Mouse (Mus musculus): Measurements from ENCODE around the gene Mical3. TPM values are rescaled to one million over a fixed set of nuclear protein-coding genes. Genes with fewer than 3 reads are reported as not detected.

The Mical3 gene
- polyA plus RNA-seq, 1 experiment from 2014 or later: 18.7 TPM

- Histone ChIP-seq H3K27me3 (no peaks in the 10 kb centered on the region), H3K9me3 (no peaks in the 10 kb centered on the region), H3K4me3 (no peak overlapping the region), H3K4me1 (0 out of 2 replicates have a peak, but pooled peaks cover 2% of the 10 kb centered on the region), H3K27ac (replicated peaks) (no peak overlapping the region), H3K36me3 (no peaks in the 10 kb centered on the region), H3K4me2 (replicated peaks) (no peak overlapping the region), H3K9ac (replicated peaks) (no peak overlapping the region)
- no peak for ATAC-seq (ENCODE audit: low FRiP score, low read depth)
- 83% methylated on average over 22 of the region's 22 CpGs for WGBS
These were observed 73.4 kb downstream of the Mical3 start for GRCm38 (mm10) chr6:121057181-121057956.

DNA sequence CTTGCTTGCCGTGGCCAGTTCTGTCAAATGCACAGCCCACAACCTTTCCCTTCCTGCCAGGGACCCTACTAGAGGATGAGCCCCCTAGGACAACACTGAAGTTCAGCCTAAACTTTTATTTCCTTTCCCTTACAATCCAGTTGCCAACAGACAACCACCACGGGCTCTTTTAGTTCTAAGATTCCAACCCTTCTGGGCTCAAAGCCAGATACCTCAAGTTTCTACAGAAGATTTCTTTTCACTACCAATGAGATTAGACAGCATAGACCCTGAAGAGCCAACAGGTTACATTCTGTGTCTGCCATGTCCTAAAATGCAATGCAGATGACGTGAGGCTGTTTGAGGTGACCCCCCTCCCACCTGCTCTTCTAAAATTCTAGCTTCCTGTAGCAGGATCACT, 75.3 kb downstream of the Mical3 start:
- Histone ChIP-seq H3K9ac (replicated peaks) (no peak overlapping the region), H3K27me3 (no peaks in the 10 kb centered on the region), H3K27ac (replicated peaks) (no peak overlapping the region), H3K4me1 (no peaks in the 10 kb centered on the region), H3K36me3 (no peaks in the 10 kb centered on the region), H3K9me3 (no peaks in the 10 kb centered on the region), H3K4me3 (no peak overlapping the region), H3K4me2 (replicated peaks) (no peak overlapping the region)
- ATAC-seq (ENCODE audit: low FRiP score, low read depth): no peak
- 72% methylated on average over 3 of the region's 3 CpGs for WGBS

- 89% methylated on average over 9 of the region's 9 CpGs for WGBS
- H3K27ac ChIP-seq (replicated peaks): no peak overlapping the region
- H3K4me3 ChIP-seq: no peak overlapping the region
- H3K4me1 ChIP-seq: no peaks in the 10 kb centered on the region
- no peaks in the 10 kb centered on the region for H3K36me3 ChIP-seq
- no peak overlapping the region for H3K9ac ChIP-seq (replicated peaks)
- no peaks in the 10 kb centered on the region for H3K27me3 ChIP-seq
- no peaks in the 10 kb centered on the region for H3K9me3 ChIP-seq
- no peak overlapping the region for H3K4me2 ChIP-seq (replicated peaks)
- ATAC-seq (ENCODE audit: low FRiP score, low read depth): no peak
These were observed 75.9 kb downstream of the Mical3 start for GRCm38 (mm10) chr6:121054908-121055307.

DNA sequence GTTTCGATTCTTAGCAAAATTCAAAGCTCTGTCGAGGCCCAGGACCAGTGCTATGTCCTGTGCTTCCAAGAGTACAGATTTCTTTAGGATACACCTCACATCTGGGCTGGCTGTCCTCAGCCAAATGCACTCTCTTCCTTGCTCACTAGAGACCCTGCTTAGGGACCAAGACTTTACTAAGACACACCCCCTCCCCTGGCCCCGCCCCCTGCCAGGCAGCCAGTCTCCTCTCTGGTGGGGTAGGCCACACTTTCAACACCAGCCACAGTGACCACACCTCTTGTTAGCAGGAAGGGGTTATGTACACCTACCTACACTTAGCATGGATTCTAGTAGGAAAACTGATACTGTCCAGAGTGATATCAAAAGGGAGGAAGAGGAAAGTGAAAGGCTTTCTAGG, 76.5 kb downstream of the Mical3 start:
- Histone ChIP-seq H3K4me2 (replicated peaks) (no peak overlapping the region), H3K9ac (replicated peaks) (no peak overlapping the region), H3K9me3 (no peaks in the 10 kb centered on the region), H3K27ac (replicated peaks) (no peak overlapping the region), H3K27me3 (no peaks in the 10 kb centered on the region), H3K4me3 (no peak overlapping the region), H3K4me1 (no peaks in the 10 kb centered on the region), H3K36me3 (no peaks in the 10 kb centered on the region)
- ATAC-seq (ENCODE audit: low FRiP score, low read depth): no peak
- 83% methylated on average over 3 of the region's 3 CpGs for WGBS

DNA sequence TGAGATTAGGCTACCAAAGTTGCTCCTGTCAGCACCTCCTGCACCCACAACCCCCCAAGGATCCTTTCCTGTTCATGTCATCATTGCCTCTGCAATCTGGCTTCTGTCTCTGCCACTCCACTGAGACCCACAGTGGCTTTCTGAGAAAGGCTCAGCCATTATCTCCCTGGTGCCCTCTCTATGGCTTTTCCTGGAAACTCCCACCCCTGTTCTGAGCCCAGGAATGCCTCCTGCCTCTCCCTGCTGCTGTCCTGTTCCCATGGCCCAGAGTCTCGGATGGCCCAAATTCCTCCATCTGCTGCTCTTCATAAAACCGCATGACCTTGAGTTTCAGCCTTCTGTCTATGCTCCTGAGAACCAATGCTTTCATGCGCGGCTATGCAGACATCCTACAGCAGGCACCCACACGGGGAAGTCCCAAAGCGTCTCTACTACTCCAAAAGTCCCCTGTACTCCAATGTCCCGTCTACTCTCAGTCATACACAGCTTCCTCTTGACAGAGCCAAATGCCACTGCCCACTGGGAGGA, 77.2 kb downstream of the Mical3 start:
- Histone ChIP-seq H3K9me3 (no peaks in the 10 kb centered on the region), H3K27ac (replicated peaks) (no peak overlapping the region), H3K4me1 (no peaks in the 10 kb centered on the region), H3K36me3 (no peaks in the 10 kb centered on the region), H3K4me2 (replicated peaks) (no peak overlapping the region), H3K4me3 (no peak overlapping the region), H3K9ac (replicated peaks) (no peak overlapping the region), H3K27me3 (no peaks in the 10 kb centered on the region)
- no peak for ATAC-seq (ENCODE audit: low FRiP score, low read depth)
- WGBS: 89% methylated on average over 7 of the region's 7 CpGs

DNA sequence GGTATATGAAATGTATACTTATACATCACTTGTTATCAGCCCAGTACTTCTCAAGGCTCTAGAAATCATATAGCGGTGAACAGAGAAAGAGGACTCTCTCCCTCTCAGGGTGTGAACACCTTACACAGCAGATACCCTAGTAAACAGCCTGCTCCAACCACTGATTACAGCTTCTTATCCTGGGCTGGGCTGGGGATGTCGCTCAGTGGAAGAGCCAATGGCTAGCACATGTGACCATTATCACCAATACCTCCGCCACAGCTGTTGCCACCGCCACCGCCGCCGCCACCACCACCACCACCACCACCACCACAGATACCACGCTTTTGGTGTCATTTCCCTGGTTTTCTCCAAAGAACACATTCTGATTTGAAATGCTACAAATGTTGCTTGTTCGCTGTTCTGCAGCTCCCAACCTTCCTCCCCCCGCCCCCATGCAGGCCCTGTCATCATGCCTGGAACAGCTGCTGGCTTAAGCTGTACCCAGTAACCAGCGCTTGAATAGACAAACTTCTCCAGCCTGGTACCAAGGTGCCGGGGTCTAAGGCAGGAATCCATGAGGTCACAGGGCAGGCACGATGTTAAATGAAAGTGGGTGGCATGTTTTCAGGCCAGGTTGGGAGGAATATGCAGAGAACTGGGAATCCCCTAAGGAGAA, 78.7 kb downstream of the Mical3 start:
- no peak for ATAC-seq (ENCODE audit: low FRiP score, low read depth)
- no peaks in the 10 kb centered on the region for H3K27me3 ChIP-seq
- no peak overlapping the region for H3K27ac ChIP-seq (replicated peaks)
- WGBS: 92% methylated on average over 13 of the region's 13 CpGs
- H3K36me3 ChIP-seq: no peaks in the 10 kb centered on the region
- H3K9ac ChIP-seq (replicated peaks): no peak overlapping the region
- H3K9me3 ChIP-seq: no peaks in the 10 kb centered on the region
- H3K4me1 ChIP-seq: no peaks in the 10 kb centered on the region
- no peak overlapping the region for H3K4me2 ChIP-seq (replicated peaks)
- H3K4me3 ChIP-seq: no peak overlapping the region

- H3K4me3 ChIP-seq: no peak overlapping the region
- no peaks in the 10 kb centered on the region for H3K27me3 ChIP-seq
- H3K27ac ChIP-seq (replicated peaks): no peak overlapping the region
- no peak overlapping the region for H3K9ac ChIP-seq (replicated peaks)
- H3K4me2 ChIP-seq (replicated peaks): no peak overlapping the region
- 83% methylated on average over 8 of the region's 8 CpGs for WGBS
- no peaks in the 10 kb centered on the region for H3K9me3 ChIP-seq
- H3K4me1 ChIP-seq: no peaks in the 10 kb centered on the region
- no peaks in the 10 kb centered on the region for H3K36me3 ChIP-seq
- no peak for ATAC-seq (ENCODE audit: low FRiP score, low read depth)
These were observed 79.4 kb downstream of the Mical3 start for GRCm38 (mm10) chr6:121051411-121051810.

- Histone ChIP-seq H3K4me3 (no peak overlapping the region), H3K27ac (replicated peaks) (no peak overlapping the region), H3K9ac (replicated peaks) (no peak overlapping the region), H3K4me1 (no peaks in the 10 kb centered on the region), H3K9me3 (no peaks in the 10 kb centered on the region), H3K4me2 (replicated peaks) (no peak overlapping the region), H3K27me3 (no peaks in the 10 kb centered on the region), H3K36me3 (no peaks in the 10 kb centered on the region)
- no peak for ATAC-seq (ENCODE audit: low FRiP score, low read depth)
- 86% methylated on average over 8 of the region's 8 CpGs for WGBS
These were observed 82.1 kb downstream of the Mical3 start for GRCm38 (mm10) chr6:121048696-121049095.

- no peak overlapping the region for H3K4me3 ChIP-seq
- H3K36me3 ChIP-seq: peaks cover 13% of the 10 kb centered on the region; the same call in 1 of the 2 replicates
- H3K4me2 ChIP-seq (replicated peaks): no peak overlapping the region
- no peak overlapping the region for H3K27ac ChIP-seq (replicated peaks)
- 83% methylated on average over 20 of the region's 20 CpGs for WGBS
- ATAC-seq (ENCODE audit: low FRiP score, low read depth): no peak
- no peak overlapping the region for H3K9ac ChIP-seq (replicated peaks)
- no peaks in the 10 kb centered on the region for H3K9me3 ChIP-seq
- no peaks in the 10 kb centered on the region for H3K27me3 ChIP-seq
- no peaks in the 10 kb centered on the region for H3K4me1 ChIP-seq
These were observed 85.3 kb downstream of the Mical3 start for GRCm38 (mm10) chr6:121045345-121046080.

DNA sequence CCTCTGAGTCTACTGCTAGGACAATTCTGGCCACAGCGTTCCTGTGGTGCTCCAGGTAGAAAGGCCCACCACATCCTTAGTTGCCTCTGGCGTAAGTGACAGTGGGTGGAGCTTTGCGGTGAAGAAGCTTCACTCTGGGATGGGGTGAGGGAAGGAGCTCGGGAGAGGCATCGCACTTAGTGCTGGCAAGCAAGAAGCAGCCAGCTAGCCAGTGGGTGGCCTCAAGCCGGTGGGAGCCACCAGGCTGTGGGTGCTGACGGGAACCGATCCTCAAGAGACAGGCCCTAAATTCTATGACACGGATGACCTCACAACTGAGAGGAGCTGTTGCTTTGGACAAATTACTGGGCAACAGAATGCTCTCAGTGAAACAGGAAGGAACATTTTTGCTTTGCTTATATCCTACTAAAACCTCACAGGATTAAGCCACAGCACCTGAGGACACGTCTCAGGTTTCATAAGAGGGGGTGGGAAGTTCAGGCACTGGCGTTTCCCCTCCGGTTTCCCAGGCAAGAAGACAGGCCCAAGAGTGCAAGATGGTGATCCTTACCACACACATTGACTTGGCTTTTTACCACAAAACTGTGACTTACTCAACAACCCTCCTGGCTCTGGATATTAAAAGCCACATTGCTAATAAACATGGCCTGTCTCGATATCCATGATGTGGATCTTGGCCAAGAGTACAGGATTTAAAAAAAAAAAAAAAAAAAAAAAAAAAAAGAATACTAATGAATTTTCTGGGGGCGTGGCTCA, 87.2 kb downstream of the Mical3 start:
- no peaks in the 10 kb centered on the region for H3K9me3 ChIP-seq
- ATAC-seq (ENCODE audit: low FRiP score, low read depth): no peak
- H3K27me3 ChIP-seq: no peaks in the 10 kb centered on the region
- 72% methylated on average over 14 of the region's 14 CpGs for WGBS
- H3K27ac ChIP-seq (replicated peaks): no peak overlapping the region
- no peak overlapping the region for H3K4me3 ChIP-seq
- H3K36me3 ChIP-seq: peaks cover 29% of the 10 kb centered on the region; the same call in 1 of the 2 replicates
- no peaks in the 10 kb centered on the region for H3K4me1 ChIP-seq
- no peak overlapping the region for H3K9ac ChIP-seq (replicated peaks)
- H3K4me2 ChIP-seq (replicated peaks): no peak overlapping the region

- Histone ChIP-seq H3K4me2 (replicated peaks) (no peak overlapping the region), H3K9ac (replicated peaks) (no peak overlapping the region), H3K9me3 (no peaks in the 10 kb centered on the region), H3K36me3 (peaks cover 55% of the 10 kb centered on the region; the same call in 1 of the 2 replicates), H3K27me3 (no peaks in the 10 kb centered on the region), H3K27ac (replicated peaks) (no peak overlapping the region), H3K4me1 (0 out of 2 replicates have a peak, but pooled peaks cover 5% of the 10 kb centered on the region), H3K4me3 (no peak overlapping the region)
- ATAC-seq (ENCODE audit: low FRiP score, low read depth): no peak
- 92% methylated on average over 3 of the region's 3 CpGs for WGBS
These were observed 91.1 kb downstream of the Mical3 start for GRCm38 (mm10) chr6:121039719-121040118.

All from midbrain, embryonic 12.5 days (tissue).